Mouse (Mus musculus) layer of hippocampus, postnatal 14 days (tissue): ENCODE results near the gene Nat14. TPM values are rescaled to one million over a fixed set of nuclear protein-coding genes. Genes with fewer than 3 reads are reported as not detected.

ENCODE experiments used
- DNase-seq, 2 experiments: peaks; one replicate each; pipeline ENCODE4 v3.0.0; 2021 to 2022; ENCODE audit warnings: low spot score in 2 of 2, mixed read lengths in 1 of 2
- total RNA-seq, 2 experiments: library from RNA; stranded (reverse); gene quantifications; 2 replicates each; pipeline ENCODE4 v1.2.3; 2021

Gene Nat14
- total RNA-seq, 2 experiments from 2014 or later: 67.8 to 76.2 TPM

DNA sequence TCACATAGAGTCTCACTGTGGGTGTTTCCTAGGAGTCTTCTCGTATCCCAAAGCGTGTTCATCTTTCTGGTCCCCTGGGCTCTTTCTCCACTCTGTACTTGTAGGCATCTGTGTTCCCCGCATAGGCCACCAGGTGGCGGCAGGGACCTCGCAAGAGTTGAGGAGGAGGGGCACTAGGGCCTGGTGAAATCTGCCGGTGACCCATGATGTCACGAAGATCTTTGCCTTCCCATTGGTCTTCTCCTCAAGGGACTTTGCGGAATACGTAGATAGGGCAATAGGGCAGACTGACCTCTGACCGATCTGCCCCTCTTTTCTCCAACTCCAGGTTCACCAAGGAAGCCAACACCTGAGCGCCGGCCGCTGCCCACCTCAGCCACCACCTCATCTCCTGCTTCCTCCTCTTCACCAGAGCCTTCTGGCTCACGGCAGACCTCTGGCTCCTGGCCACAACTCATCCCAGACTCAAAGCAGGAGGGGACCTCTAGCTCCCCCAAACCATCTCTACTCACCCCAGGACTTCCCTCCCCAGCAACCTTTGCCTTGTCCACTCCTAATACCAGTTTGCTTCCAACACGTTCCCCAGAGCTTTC, 21.5 kb downstream of the Nat14 start:
- peak; percentile 91 to 93 for DNase-seq

DNA sequence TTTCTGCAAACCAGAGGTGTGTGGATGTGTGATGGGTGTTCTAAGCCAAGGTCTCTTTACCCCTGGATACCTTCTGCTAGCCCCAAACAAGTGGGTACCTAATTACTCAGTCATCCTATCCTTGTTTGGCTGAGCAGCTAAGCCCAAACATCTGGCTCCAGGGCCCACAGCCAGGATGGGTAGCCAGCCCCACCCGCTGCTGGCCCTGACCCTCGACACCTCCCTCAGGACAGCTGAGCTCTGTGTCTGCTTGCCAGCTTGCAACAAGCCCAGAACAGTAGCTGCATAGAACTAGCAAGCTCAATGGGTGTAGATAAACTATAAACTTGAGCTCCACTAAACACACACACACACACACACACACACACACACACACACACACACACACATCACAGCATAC, 26.0 kb downstream of the Nat14 start:
- DNase-seq: no peak

GRCm38 (mm10) chr7:4948386-4948785, 26.6 kb downstream of the Nat14 start:
- no peak for DNase-seq

GRCm38 (mm10) chr7:4950561-4951342, 28.9 kb downstream of the Nat14 start:
- DNase-seq: no peak

- DNase-seq: no peak
Observed at GRCm38 (mm10) chr7:4953815-4954445, 32.1 kb downstream of the Nat14 start.

DNA sequence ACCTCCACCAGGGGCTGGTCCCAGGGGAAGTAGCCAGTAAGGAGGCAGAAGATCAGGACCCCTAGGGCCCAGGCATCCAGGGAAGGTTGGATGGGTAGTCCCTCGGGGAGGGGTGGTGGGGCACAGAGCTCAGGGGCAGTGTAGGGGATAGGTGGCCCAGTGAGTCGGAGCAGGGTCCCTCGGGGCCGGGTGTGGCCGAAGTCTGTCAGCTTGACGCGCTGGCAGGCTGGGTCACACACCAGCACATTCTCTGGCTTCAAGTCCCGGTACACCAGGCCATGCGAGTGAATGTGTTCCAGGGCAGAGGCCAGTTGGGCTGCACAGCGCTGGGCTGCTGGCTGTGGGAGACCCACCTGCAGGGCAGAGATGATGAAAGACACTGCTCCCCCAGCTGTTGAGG, 35.5 kb downstream of the Nat14 start:
- no peak for DNase-seq

- no peak for DNase-seq
Observed at GRCm38 (mm10) chr7:4963527-4963926, 41.7 kb downstream of the Nat14 start.

- DNase-seq: peak; percentile 68 to 79
Observed at GRCm38 (mm10) chr7:4964272-4964671, 42.4 kb downstream of the Nat14 start, which contains the start of gene Sbk2. TSS of gene Sbk2 (minus strand) at chr7:4964406.

- no peak for DNase-seq
Observed at GRCm38 (mm10) chr7:4964988-4965387, 43.2 kb downstream of the Nat14 start.

- no peak for DNase-seq
Observed at GRCm38 (mm10) chr7:4971068-4971467, 49.2 kb downstream of the Nat14 start, which contains the start of gene Sbk3. TSS of gene Sbk3 (minus strand) at chr7:4971168.

DNA sequence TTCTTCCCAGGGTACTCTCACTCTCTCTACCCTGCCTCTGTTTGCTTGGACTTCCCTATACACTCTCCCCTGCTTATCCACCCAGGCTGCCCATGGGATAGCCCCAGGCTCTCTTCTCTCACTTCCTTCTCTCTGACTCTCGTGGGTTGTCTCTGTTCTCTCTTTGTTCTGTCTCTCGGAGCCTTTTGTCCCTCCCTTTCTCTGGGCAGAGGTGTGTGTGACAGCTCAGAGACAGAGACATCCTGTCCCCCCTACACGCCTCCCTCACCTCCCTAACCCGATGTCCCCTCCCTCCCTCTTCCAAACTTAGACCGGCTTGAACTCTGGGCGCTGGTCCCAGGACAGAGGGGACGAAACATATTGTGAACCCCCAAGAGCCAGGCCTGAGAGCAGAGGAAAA, 49.9 kb downstream of the Nat14 start:
- no peak for DNase-seq

GRCm38 (mm10) chr7:4972321-4973047, 50.7 kb downstream of the Nat14 start:
- no peak for DNase-seq

Other genes starting within 250 kb of the Nat14 start
- gene Hspbp1, start 237.0 kb upstream of the Nat14 start, total RNA-seq: 10 to 100 TPM; 89.0 to 94.8 TPM
- 100 to 1,000 TPM; 306 to 327 TPM for gene Brsk1, start 231.4 kb upstream of the Nat14 start, total RNA-seq
- gene Tmem150b, start 196.8 kb upstream of the Nat14 start, total RNA-seq: not detected
- 10 to 100 TPM; 38.9 to 44.2 TPM for gene Kmt5c, start 181.9 kb upstream of the Nat14 start, total RNA-seq
- 1 to 10 TPM; 4.7 to 8.6 TPM for gene Cox6b2, start 168.9 kb upstream of the Nat14 start, total RNA-seq
- gene Fam71e2, start 150.7 kb upstream of the Nat14 start, total RNA-seq: not detected
- gene Il11, start 139.2 kb upstream of the Nat14 start, total RNA-seq: under 1 TPM; 0.21 to 0.38 TPM
- gene Tmem190, start 139.1 kb upstream of the Nat14 start, total RNA-seq: not detected
- 1 to 10 TPM; 2.4 to 2.6 TPM for gene Tmem238, start 132.4 kb upstream of the Nat14 start, total RNA-seq
- 100 to 1,000 TPM; 498 to 526 TPM for gene Rpl28, start 129.2 kb upstream of the Nat14 start, total RNA-seq
- gene Ube2s, start 109.4 kb upstream of the Nat14 start, total RNA-seq: 100 to 1,000 TPM; 103 to 123 TPM
- gene Shisa7, start 77.3 kb upstream of the Nat14 start, total RNA-seq: 100 to 1,000 TPM; 134 to 137 TPM
- 1 to 10 TPM; 3.2 to 5.5 TPM for gene Isoc2b, start 51.8 kb upstream of the Nat14 start, total RNA-seq
- gene Isoc2a, start 44.9 kb upstream of the Nat14 start, total RNA-seq: 1 to 10 TPM; 8.9 to 9.8 TPM
- under 1 TPM; 0.41 to 0.44 TPM for gene Gm36210, start 15.5 kb upstream of the Nat14 start, total RNA-seq
- 10 to 100 TPM; 11.5 to 14.6 TPM for gene Zfp628, start 6.8 kb upstream of the Nat14 start, total RNA-seq
- 1 to 10 TPM; 2.7 to 2.8 TPM for gene Ssc5d, start 3.8 kb downstream of the Nat14 start, total RNA-seq
- not detected for gene Sbk2, start 42.4 kb downstream of the Nat14 start, total RNA-seq
- under 1 TPM; 0.44 to 0.67 TPM for gene Sbk3, start 49.1 kb downstream of the Nat14 start, total RNA-seq
- gene Zfp579, start 74.1 kb downstream of the Nat14 start, total RNA-seq: 10 to 100 TPM; 36.9 to 39.0 TPM
- gene Zfp524, start 92.4 kb downstream of the Nat14 start, total RNA-seq: 1 to 10 TPM; 5.7 to 6.4 TPM
- 10 to 100 TPM; 21.4 to 27.7 TPM for gene Fiz1, start 92.7 kb downstream of the Nat14 start, total RNA-seq
- not detected for gene Gm44973, start 93.5 kb downstream of the Nat14 start, total RNA-seq
- 10 to 100 TPM; 34.6 to 35.8 TPM for gene Zfp865, start 98.3 kb downstream of the Nat14 start, total RNA-seq
- gene Ccdc106, start 98.5 kb downstream of the Nat14 start, total RNA-seq: 10 to 100 TPM; 65.6 to 67.2 TPM
- not detected for gene 4632433K11Rik, start 112.1 kb downstream of the Nat14 start, total RNA-seq
- 1 to 10 TPM; 5.3 to 7.0 TPM for gene Zfp784, start 116.4 kb downstream of the Nat14 start, total RNA-seq
- gene Zfp580, start 129.5 kb downstream of the Nat14 start, total RNA-seq: 10 to 100 TPM; 57.8 to 63.2 TPM
- 100 to 1,000 TPM; 163 to 176 TPM for gene U2af2, start 140.1 kb downstream of the Nat14 start, total RNA-seq
- 100 to 1,000 TPM; 479 to 480 TPM for gene Epn1, start 158.2 kb downstream of the Nat14 start, total RNA-seq
- gene Rfpl4, start 194.9 kb downstream of the Nat14 start, total RNA-seq: not detected
- not detected for gene Rasl2-9, start 203.9 kb downstream of the Nat14 start, total RNA-seq
- gene Vmn1r55, start 227.6 kb downstream of the Nat14 start, total RNA-seq: not detected